Mouse (Mus musculus) neural tube, embryonic 11.5 days (tissue): ENCODE measurements at regions not wholly inside any gene's neighbourhood (a gene's known extent, or its start where the extent isn't known, plus 50 kb on each side); places are given as distances from the start of the nearest gene placed in this dataset.
"Not testable (repeated sequence)": the region's sequence is repeated elsewhere in the genome, so short reads cannot be mapped to it uniquely, and the experiment has no call there.

Experiments used
- ATAC-seq: fragments of 200-750 bp; cut with Nextera tagmentation; 2 replicates; pipeline ENCODE4 v1.8.0; 2017; ENCODE audit warnings: moderate number of reproducible peaks, mild to moderate bottlenecking, moderate TSS enrichment, moderate library complexity; ENCODE audit not compliant: insufficient read depth, low FRiP score, low TSS enrichment
- DNase-seq: peaks from one replicate; pipeline ENCODE4 v3.0.0-alpha.2; 2015; ENCODE audit warnings: low spot score
- H3K27ac ChIP-seq: fragments of 300-500 bp; sonication (generic); 2 replicates; pipeline ENCODE4 v1.5.1; 2014; ENCODE audit warnings: low read depth, mild to moderate bottlenecking, low read length
- H3K27me3 ChIP-seq: fragments of 300-500 bp; sonication (generic); 2 replicates; pipeline ENCODE4 v1.6.1; 2014; ENCODE audit warnings: mild to moderate bottlenecking, low read length, mixed read lengths; ENCODE audit not compliant: control insufficient read depth, insufficient read depth
- H3K36me3 ChIP-seq: fragments of 300-500 bp; sonication (generic); 2 replicates; pipeline ENCODE4 v1.6.1; 2014; ENCODE audit warnings: mild to moderate bottlenecking, low read length, moderate library complexity, mixed read lengths; ENCODE audit not compliant: control insufficient read depth, insufficient read depth
- H3K4me1 ChIP-seq: fragments of 300-500 bp; sonication (generic); 2 replicates; pipeline ENCODE4 v1.6.1; 2014; ENCODE audit warnings: low read length, mixed read lengths; ENCODE audit not compliant: control insufficient read depth, insufficient read depth
- H3K4me2 ChIP-seq: fragments of 300-500 bp; sonication (generic); 2 replicates; pipeline ENCODE4 v1.6.1; 2014; ENCODE audit warnings: low read depth, mild to moderate bottlenecking, moderate library complexity
- H3K4me3 ChIP-seq: fragments of 300-500 bp; sonication (generic); 2 replicates; pipeline ENCODE4 v1.5.1; 2014; ENCODE audit warnings: low read depth, low read length
- H3K9ac ChIP-seq: fragments of 300-500 bp; sonication (generic); 2 replicates; pipeline ENCODE4 v1.6.1; 2014; ENCODE audit warnings: mild to moderate bottlenecking, low read length
- H3K9me3 ChIP-seq: fragments of 300-500 bp; sonication (generic); 2 replicates; pipeline ENCODE4 v1.6.1; 2016; ENCODE audit warnings: low read length; ENCODE audit not compliant: control insufficient read depth
- WGBS: fragments of 180-500 bp; shearing (Covaris S2); extraction: QIAGEN DNeasy Blood & Tissue Kit; methylation state at CpG from one replicate; pipeline ENCODE4 v1.1.7; 2014; 5-methylcytosine and 5-hydroxymethylcytosine counted together

GRCm38 (mm10) chr12:29354816-29355215 is 173.4 kb upstream of the Myt1l start:
- no peak for DNase-seq
- no peak overlapping the region for H3K4me3 ChIP-seq
- no peak overlapping the region for H3K4me2 ChIP-seq
- peaks cover 10% of the 10 kb centered on the region for H3K4me1 ChIP-seq
- H3K9ac ChIP-seq: no peak overlapping the region
- ATAC-seq: no peak
- no peaks in the 10 kb centered on the region for H3K27me3 ChIP-seq
- no peaks in the 10 kb centered on the region for H3K36me3 ChIP-seq
- H3K27ac ChIP-seq: 0 out of 2 replicates have a peak overlapping the region, but pooled peaks have one; percentile 23
- 35% methylated on average over 6 of the region's 6 CpGs for WGBS
- no peaks in the 10 kb centered on the region for H3K9me3 ChIP-seq

GRCm38 (mm10) chr12:29356681-29357397 is 171.3 kb upstream of the Myt1l start:
- H3K27ac ChIP-seq: peak overlapping the region; percentile 79
- WGBS: 14% methylated on average over 11 of the region's 11 CpGs
- H3K4me1 ChIP-seq: peaks cover 10% of the 10 kb centered on the region
- H3K36me3 ChIP-seq: no peaks in the 10 kb centered on the region
- H3K9ac ChIP-seq: peak overlapping the region; percentile 16
- peak; percentile 48; the same call in 1 of the 2 replicates for ATAC-seq
- H3K4me3 ChIP-seq: no peak overlapping the region
- DNase-seq: peak; percentile 76
- no peaks in the 10 kb centered on the region for H3K27me3 ChIP-seq
- H3K9me3 ChIP-seq: no peaks in the 10 kb centered on the region
- H3K4me2 ChIP-seq: no peak overlapping the region

GRCm38 (mm10) chr12:29361236-29361635 is 166.9 kb upstream of the Myt1l start:
- ATAC-seq: no peak
- 91% methylated on average over 6 of the region's 6 CpGs for WGBS
- Histone ChIP-seq H3K9ac (no peak overlapping the region), H3K4me1 (peaks cover 4% of the 10 kb centered on the region), H3K27ac (no peak overlapping the region), H3K9me3 (no peaks in the 10 kb centered on the region), H3K36me3 (no peaks in the 10 kb centered on the region), H3K4me2 (no peak overlapping the region), H3K4me3 (no peak overlapping the region), H3K27me3 (no peaks in the 10 kb centered on the region)
- no peak for DNase-seq

- peak; percentile 15 for DNase-seq
- WGBS: 38% methylated on average over 3 of the region's 3 CpGs
- H3K9ac ChIP-seq: peak overlapping the region; percentile 19; the same call in 1 of the 2 replicates
Observed at GRCm38 (mm10) chr12:29367741-29368106, 160.5 kb upstream of the Myt1l start.

GRCm38 (mm10) chr12:29368107-29368819 is 159.9 kb upstream of the Myt1l start:
- H3K4me2 ChIP-seq: peak overlapping the region; percentile 36
- H3K9me3 ChIP-seq: no peaks in the 10 kb centered on the region
- ATAC-seq (peak; percentile 90), DNase-seq (peak; percentile 80)
- 13% methylated on average over 19 of the region's 19 CpGs for WGBS
- peak overlapping the region; percentile 84 for H3K27ac ChIP-seq
- peaks cover 7% of the 10 kb centered on the region; the same call in 1 of the 2 replicates for H3K4me1 ChIP-seq
- no peaks in the 10 kb centered on the region for H3K36me3 ChIP-seq
- H3K27me3 ChIP-seq: no peaks in the 10 kb centered on the region
- H3K9ac ChIP-seq: peak overlapping the region; percentile 30
- H3K4me3 ChIP-seq: 0 out of 2 replicates have a peak overlapping the region, but pooled peaks have one; percentile 4

More at GRCm38 (mm10) chr12:29367741-29368106, 160.5 kb upstream of the Myt1l start:
- Histone ChIP-seq H3K4me2 (peak overlapping the region; percentile 36; the same call in 1 of the 2 replicates), H3K4me3 (0 out of 2 replicates have a peak overlapping the region, but pooled peaks have one; percentile 4), H3K27ac (peak overlapping the region; percentile 84)
- H3K36me3 ChIP-seq, H3K9me3 ChIP-seq, ATAC-seq, H3K4me1 ChIP-seq, H3K27me3 ChIP-seq: not testable (repeated sequence)

- Histone ChIP-seq H3K27ac (peak overlapping the region; percentile 84), H3K9me3 (no peaks in the 10 kb centered on the region), H3K36me3 (no peaks in the 10 kb centered on the region), H3K4me2 (peak overlapping the region; percentile 36), H3K4me3 (no peak overlapping the region), H3K27me3 (no peaks in the 10 kb centered on the region), H3K9ac (peak overlapping the region; percentile 30), H3K4me1 (peaks cover 7% of the 10 kb centered on the region; the same call in 1 of the 2 replicates)
- DNase-seq (no peak), ATAC-seq (peak; percentile 54; the same call in 1 of the 2 replicates)
- 25% methylated on average over 5 of the region's 5 CpGs for WGBS
Observed at GRCm38 (mm10) chr12:29368820-29369175, 159.4 kb upstream of the Myt1l start.

GRCm38 (mm10) chr12:29391756-29392155 is 136.4 kb upstream of the Myt1l start:
- Histone ChIP-seq H3K27me3 (no peaks in the 10 kb centered on the region), H3K36me3 (no peaks in the 10 kb centered on the region), H3K4me2 (no peak overlapping the region), H3K4me3 (no peak overlapping the region), H3K4me1 (0 out of 2 replicates have a peak, but pooled peaks cover 5% of the 10 kb centered on the region), H3K9me3 (no peaks in the 10 kb centered on the region), H3K9ac (no peak overlapping the region), H3K27ac (no peak overlapping the region)
- ATAC-seq: no peak
- 89% methylated on average over 5 of the region's 5 CpGs for WGBS
- DNase-seq: no peak

- H3K9ac ChIP-seq: no peak overlapping the region
- ATAC-seq: no peak
- no peak overlapping the region for H3K4me2 ChIP-seq
- 72% methylated on average over 1 of the region's 1 CpGs for WGBS
- H3K27ac ChIP-seq: no peak overlapping the region
- H3K4me3 ChIP-seq: no peak overlapping the region
- no peaks in the 10 kb centered on the region for H3K36me3 ChIP-seq
- H3K4me1 ChIP-seq: 0 out of 2 replicates have a peak, but pooled peaks cover 5% of the 10 kb centered on the region
- DNase-seq: no peak
- H3K9me3 ChIP-seq: no peaks in the 10 kb centered on the region
- H3K27me3 ChIP-seq: no peaks in the 10 kb centered on the region
Observed at GRCm38 (mm10) chr12:29394271-29394670, 133.9 kb upstream of the Myt1l start.
